Mouse (Mus musculus): ENCODE data around the gene Cacna1c.

The Cacna1c gene

DNA sequence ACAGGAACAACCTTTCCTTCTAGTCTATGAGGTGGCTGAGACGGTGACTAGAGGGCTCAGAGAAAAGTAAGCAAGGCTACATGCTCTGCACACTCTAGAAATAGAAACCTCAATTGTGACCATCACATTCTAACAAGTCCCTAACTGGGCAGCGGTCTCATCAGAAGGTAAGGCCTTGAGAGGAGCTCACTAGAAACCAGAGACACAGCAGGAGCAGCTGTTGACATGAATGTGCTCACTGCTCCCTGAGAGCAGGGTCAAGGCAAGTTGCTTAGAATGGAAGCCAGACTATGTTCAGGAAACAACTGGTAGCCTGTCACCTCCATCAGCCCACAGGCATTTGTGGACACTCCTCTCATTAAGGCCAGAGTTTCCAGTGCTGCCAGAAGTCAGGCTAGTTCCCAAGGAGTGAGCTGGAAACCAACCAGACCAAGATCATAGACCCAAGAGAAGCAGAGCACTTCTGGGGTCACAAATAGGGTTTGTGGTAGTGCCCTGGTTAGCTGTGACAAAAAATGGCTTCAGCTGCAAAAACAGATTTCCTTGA lies 196.8 kb downstream of the Cacna1c start:
- DNase-seq: peak in 1 of 2 experiments; percentile 49

DNA sequence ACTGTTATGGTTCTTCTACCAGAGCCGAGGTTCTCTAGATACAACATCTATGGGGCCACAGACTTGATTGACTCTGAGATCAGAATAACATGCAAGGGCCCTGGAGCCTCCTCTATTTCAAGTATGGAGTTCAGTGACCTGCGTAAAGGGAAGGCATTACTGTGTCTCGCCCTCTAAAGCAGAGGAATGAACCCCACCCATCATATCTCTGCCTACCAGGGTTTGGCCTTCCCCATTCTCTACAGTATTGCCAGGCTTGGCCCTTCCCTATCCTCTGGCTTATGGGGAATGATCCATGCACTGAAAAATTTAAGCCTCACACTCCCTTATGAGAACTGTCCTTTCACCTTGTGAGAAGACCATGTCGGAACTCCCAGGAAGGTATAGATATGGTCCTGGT lies 198.8 kb downstream of the Cacna1c start:
- DNase-seq: no peak

DNA sequence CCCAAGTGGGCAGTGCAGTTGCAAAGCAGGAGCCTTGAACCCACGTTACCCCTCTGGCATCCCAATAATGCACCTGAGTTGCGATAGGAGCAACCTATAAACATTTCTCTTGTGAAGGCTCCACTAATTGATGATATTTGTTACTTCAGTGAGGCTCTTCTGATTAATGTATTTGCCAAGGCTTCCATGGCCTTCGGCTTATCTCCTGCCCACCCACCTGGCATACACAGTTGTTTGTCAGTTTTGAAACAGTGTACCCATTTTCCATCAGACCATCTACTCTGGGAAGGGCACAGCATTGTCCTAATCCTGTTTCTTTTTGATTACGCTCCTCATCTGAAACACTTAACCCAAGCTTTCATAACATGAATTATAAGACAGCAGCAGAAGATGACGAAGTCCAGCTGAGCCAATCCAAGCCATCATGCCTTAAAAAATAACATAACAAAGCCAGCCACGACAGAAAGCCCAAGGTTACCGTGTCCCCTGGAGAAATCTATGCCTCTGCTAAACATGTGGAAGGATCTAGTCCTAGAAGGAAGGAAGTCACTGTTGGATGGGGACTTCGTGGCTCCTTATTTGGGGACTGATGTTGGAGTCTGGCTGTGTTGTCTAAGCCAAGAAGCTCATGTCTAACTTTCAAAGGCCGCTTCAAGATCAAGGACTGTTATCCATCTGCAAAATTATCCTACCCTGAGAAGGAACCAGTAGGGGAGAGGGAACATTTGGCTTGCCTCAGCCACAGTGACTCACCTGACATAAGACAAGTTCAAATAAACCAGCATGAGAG lies 201.8 kb downstream of the Cacna1c start:
- DNase-seq: no peak

DNA sequence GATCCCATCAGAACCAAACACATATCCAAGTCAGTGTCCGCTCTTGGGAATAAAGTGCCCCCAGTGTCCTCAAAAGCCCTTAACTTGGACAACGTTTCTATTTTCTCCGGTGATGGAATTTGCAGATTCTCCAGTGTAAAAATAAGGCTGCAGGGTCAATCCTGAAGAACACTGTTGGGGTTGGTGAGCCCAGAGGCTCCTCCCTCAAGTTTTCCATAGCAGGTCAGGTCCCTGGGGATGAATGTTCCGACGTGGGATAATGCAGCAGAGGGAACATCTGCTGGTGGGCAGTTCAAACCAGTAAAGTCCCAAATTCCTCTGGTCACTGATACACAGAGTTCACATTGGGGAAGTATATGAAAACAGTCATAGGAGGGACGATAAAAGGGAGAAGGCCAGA lies 203.8 kb downstream of the Cacna1c start:
- DNase-seq: peak in 1 of 2 experiments; percentile 47

DNA sequence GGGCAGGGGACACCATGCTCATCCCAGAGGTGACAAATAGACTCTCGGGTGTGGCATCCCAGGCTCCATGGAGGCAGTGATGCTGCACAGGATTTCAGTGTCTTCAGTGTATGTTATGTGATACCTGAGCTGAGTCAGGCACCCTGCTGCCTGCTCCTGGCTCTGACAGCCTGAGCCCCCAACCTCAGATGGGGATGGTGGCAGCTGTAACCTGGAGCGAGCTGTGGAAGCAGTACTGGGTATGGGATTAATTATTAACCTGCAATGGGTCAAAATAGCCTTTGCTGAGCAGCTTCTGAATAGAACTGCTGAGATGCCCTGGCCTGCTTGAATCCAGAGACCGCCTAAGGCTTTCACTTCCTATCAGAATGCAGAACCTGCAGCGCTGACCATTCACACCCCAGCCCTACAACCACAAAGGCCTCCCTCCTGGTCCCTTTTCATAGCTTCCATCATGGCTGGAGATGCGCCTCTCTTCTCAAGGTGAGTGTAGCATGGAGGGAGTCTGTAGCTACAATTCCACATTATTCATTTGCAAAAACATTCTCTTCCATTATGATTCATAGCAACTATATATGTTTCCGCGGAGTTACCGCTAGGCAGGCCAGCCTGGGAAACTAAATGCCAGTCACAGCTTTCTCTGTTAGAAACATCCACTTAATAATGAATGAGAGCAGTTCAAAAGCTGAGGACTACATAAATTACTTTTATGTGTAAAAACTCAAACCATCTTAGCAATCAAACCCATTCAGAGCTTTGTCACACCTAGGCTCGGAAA lies 206.0 kb downstream of the Cacna1c start:
- DNase-seq: no peak

DNA sequence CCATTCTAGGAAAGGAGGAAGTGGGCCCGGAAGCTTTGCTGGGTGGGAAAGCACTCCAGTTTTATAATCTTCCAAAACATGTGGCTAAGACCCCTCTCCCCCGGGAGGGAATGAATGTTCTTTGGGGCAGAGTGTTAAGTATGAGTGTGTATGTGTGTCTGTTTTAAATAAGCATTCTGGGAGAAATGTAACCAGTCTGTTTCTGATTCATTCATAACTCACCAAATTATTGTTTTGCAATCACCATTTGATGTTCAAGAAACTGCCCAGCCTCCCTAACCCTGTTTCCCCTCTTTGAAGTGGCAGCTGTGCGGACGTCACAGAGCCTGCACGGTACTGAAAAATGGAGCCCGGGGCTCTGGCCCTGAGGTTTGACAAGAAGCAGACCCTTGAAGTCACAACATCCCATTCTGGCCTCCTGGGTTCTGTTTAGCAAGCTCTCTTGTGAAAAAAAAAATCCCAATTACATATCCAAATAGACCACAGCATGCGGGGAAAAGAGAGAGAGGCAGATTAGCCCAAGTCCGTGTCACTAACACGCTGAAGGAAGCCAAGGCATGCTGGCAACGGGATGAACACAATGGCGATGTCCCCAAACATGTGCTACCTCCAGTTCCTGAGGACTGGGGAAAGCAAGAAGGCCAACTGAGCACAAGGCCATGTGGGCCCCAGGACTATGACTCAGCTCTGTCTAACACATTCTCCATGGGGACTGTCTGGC lies 211.9 kb downstream of the Cacna1c start:
- peak; percentile 67 to 90 for DNase-seq

DNA sequence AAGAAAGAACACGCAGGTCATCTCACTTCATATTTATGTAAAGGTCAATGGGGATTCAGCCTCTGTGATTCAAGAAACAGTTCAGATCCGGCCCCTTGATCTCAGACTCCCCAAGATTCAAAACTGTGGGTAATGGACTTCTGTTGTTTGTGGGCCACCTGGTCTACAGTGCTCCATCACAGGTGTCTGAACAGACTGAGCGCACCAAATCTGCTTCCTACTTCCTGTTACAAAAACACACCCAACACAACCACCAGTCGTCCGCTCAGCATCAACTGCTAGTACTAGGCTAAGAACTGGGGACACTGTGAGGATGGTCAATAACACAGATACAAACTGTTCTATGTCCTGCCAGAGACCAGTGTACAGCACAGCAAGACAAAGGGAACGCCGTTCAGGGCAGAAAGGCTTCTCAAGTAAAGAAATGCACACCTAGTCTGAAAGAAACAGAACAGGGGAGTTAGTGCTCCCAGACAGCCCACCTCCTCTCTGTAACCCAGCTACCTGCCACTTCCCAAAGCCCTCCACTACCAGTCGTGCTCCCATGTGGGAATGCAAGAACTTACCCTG lies 212.7 kb downstream of the Cacna1c start:
- DNase-seq: no peak

DNA sequence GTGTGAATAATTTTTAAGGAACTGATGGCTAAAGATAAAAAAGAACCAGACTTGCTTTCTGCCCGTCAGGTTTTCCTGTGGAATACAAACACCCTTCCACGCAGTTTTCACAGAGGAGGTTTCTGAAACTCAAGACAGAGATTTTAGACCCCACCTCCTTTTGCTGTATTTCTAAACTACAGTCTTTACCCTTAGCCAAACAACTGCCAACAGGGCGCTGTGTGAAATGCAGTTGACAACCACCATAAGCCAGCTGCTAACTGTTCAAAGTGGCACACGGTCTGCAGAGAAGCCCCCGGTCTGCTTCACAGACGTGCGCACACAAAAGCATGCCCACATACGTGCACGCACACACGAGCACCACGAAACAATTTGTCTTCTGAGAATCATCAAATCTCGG lies 216.0 kb downstream of the Cacna1c start:
- DNase-seq: peak; percentile 36 to 69

DNA sequence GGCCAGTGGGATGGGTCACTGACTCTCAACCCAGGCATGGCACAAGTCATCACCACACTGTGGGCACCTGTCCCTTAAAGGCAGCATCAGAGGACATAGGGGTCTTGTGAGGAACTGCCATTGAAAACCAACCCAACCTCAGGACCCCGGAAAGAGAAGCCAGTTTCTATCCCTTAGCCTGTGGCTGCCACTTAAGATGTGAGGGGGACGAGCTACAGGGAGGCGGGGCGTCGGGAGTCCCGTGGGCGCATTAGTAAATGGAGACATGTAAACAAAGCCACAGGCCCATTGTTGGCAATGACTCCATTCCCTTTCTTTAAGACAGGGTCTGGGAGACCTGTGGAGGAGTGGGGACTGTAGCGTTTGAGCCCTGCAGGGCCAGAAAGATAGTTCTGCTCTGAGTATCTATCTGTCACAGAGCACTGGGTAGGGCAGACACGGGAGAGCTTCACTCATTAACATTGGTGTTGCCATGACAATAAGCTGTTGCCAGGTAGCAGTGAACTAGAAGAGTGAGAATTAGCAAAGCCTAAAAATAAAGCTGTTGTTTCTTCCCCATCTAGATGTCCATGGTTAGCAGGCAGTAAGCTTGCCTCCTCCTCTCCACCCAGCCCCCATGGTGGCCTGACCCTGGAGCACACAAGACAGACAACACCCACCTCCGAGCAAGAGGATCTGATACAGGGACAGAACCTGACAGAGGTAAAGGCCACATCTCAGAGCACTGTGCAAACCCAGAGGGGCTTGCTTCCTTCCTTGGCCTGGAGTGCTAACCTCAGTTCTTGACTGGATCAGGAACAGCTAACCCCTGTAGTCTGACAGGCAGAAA lies 218.6 kb downstream of the Cacna1c start:
- DNase-seq: no peak

DNA sequence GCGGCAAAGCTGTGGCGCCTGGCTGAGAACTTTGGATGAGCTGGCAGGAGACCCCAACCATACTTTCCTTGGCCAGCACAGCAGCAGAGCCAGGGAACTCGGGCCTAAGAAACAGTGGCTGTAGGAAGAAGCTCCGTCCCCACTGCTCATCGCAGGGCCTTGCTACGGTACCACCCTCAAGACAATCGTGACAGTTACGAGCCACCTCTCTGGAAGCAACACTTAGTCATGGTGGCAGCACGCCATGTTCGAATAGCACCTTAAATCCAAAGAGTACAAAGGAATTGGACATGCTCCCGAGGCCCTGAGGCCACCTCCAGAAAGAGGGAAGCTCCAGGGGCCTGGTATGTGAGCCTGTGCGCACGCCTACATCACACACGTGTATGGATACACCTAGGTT lies 219.6 kb downstream of the Cacna1c start:
- no peak for DNase-seq

DNA sequence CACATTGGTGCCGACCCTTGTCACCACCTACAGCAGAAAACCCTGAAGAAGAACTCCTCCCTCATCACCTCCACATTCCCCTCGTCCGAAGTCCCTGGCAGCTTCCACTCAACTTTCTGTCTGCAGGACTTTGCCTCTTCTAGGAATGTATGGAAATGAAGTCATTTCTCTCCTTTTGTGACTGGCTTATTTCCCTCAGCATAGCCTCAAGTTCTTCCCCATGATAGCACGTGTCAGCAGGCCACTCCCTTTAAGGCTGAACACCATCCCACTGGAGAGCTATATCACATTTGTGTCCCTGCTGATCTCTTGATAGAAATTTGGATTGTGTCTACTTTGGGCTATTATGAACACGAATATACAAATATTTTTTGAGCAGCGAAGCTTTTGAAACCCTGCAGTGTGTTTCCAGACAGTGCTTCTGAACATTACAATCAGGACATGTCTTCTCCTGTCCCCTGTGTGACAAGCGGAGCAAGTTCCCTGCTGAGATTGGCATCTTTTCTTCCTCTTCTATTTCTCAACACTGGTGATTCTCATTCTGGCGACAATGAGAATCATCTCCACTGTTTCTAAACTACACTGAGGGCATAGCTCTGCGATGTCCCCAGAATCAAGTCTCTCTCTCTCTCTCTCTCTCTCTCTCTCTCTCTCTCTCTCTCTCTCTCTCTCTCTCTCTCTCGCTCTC lies 224.2 kb downstream of the Cacna1c start:
- DNase-seq: no peak

DNA sequence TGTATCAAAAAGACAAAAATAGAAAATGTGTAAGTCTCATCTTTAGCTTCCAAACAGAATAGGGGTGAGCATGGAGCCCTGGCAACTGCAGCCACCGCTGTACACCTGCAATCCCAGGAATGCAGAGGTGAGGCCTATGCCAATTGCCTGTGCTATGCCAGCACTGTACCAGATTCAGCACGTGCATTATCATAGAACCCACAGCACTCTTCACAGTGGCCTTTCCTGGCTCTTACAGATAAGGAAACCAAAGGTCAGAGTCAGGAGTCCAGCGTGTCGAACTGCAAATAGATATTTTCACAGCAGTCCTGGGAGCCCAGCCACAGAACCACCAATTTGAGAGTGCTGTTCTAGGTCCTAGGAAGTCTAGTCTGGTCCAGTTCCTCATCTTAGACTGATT lies 227.4 kb downstream of the Cacna1c start:
- DNase-seq: no peak

DNA sequence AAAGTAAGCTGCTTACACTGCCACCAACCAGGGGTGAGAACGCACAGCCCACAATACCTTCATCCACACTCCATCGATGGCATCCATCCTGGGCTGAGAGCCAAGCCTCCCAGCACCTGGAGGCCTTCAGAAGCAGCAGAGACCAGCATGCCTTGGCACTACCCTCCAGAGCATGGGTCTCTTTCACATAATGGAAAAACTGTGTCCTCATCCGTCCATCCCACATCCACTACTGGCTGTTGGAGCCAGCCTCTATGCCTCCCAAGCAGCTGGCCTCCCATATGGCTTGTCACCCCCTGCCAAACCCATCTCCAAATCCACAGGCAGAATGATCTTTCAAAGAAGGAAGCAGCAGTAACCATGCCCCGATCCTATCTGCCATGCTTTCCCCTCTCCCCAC lies 229.3 kb downstream of the Cacna1c start:
- DNase-seq: no peak

DNA sequence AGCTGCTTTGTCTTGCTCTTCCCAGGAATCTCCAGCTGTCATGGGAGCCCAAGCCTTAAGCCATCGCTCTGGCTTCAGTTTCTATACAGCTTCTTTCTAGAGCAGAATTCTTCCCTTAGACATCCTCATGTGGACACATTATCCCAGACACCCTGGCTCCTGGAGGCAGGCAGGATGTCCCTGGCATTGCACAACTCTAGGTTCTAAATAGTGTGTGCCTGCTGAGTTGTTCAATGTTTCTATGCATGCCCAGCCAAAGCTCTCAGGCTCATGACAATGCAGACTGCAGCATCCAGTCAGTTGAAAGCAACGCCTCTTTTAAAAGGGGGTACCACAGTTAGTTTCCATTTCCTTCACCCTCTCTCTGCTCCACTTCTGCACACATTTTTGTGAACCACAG lies 230.6 kb downstream of the Cacna1c start:
- DNase-seq: no peak

DNA sequence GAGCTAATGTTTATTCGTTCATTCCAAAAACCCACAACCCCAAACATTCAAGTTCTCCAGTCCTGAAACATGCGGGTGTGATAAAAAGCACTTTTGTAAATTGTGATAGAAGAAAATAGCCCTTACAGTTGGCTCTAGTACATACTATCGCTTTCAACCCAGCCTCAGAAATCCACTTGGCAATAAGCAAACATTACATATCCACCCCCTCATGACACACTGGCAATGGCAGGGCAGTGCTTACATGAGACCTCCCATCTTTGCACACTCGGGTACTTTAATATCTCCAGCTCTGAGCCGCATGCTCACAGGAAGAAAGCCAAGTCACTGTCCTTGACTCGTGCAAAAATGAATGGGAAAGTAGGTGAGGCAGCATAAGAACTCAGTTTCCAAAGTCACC lies 232.4 kb downstream of the Cacna1c start:
- no peak for DNase-seq

DNA sequence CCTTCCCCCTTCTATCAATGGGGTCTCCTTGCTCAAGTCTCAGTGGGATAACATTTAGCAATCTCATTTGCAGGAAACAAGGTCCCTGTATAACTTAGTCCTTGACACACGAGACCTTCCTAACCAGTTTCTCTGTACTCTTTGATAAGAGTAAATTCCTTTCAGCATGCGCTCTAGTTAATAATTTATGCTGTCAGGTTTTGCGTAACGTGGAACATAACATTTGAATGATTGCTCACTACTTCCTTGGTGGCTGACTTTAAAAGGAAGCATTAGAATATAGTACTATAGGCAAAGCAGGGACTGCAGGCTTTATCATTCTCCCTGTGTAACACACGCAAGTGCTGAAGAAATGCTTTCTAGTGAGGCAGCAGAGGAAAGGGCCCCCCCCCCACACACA lies 232.9 kb downstream of the Cacna1c start:
- no peak for DNase-seq

DNA sequence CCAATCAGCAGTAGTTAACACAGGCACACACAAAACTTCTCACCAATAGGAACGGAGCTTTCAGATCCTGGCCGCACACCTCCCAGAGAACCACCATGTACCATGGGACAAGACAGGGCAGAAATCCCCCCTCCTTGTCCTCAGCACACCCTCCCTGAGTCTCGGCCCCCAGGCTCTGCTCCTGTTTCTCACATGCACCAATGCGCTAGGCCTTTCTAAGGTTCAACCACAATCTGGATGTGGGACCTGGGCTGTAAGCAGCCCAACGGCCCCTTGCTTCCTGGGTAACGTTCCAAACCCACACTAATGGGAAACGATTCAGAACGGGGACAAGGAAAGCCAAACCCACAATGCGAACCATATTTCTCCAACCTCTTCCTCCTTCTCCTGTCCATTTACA lies 237.7 kb downstream of the Cacna1c start:
- no peak for DNase-seq

DNA sequence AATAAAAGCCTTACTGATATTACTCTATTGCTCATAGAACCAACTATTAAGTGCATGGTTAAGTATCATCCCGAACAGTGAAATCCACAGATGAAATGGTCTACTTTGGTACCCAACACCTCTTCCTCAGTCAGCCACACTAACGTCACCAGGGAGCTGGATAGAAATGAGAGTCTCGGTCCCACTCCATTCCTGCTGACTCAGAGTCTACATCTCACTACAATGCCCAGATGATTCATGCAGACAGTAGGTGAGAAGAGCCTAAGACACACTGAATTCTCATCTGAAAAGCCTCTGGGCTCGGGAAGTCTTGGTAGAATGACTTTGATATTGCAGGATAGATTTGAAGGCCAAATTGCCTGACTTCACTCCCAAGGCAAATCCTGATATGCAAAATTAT lies 240.0 kb downstream of the Cacna1c start:
- DNase-seq: no peak

DNA sequence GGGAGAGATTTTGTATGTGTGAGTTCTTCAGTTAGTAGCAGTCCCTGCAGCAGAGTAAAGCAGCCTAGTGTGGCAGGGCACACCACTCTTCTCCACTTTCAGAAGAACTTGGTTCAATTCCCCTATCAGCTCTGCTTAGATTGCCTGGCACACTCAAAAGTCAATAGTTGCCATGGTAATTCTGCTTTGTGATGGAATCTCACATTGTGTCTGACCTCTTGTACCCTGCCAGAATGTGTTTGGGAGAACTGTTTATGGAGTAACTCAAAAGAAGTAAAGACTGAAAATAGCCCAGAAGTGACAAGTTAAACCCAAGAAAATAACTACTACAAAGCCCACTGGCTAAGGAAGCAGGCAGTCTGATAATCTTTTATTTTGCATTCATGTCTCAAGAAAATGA lies 240.4 kb downstream of the Cacna1c start:
- no peak for DNase-seq

DNA sequence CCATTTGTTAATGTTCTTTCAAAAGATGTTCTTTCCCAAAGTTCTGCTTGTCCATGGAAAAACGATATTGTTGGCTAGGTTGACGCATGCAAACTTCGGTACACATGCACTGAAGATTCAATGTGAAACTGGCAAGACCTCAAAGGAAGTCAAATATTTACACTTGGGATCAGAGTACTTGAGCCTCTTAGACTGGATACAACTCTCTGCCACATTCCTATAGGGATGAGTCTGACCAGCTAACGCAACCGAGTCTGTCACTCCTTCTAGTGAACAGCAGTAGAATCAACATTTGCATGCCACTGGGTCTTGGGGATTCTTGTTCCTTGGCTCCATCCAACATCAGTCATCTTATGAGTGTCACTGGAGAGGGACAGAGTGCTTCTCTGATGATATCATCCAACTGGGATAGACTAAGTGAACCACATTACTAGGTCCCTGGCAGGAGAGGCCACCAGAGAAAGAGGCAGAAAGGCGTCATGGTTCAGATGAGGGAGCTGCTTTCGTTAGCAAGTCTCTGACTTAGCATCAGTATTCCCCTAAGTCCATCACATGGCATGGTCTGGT lies 241.1 kb downstream of the Cacna1c start:
- peak in 1 of 2 experiments; percentile 23 for DNase-seq

DNA sequence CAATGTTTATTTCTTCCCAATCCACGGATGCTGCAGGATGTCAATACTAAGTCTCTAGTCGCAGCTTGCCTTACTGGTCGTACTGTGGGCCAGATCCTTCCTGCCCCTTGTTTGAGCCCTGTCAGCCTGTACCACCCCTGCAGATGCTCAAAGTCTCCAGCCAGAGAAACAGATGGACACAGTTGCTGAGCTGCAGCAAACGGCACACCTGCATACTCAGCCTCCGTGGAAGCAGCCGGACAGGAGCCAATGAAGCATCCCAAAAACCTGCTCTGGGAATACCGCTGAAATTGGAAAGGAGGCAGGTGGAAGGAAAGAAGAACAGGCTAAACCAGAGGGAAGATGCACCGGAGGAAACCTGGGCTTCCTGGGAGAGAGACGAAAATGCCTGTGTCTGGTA lies 243.8 kb downstream of the Cacna1c start:
- DNase-seq: no peak

Data from lung, postnatal 4 days (tissue).